ENCODE assay signal across 8 mouse cellular contexts in the genomic region with DNA sequence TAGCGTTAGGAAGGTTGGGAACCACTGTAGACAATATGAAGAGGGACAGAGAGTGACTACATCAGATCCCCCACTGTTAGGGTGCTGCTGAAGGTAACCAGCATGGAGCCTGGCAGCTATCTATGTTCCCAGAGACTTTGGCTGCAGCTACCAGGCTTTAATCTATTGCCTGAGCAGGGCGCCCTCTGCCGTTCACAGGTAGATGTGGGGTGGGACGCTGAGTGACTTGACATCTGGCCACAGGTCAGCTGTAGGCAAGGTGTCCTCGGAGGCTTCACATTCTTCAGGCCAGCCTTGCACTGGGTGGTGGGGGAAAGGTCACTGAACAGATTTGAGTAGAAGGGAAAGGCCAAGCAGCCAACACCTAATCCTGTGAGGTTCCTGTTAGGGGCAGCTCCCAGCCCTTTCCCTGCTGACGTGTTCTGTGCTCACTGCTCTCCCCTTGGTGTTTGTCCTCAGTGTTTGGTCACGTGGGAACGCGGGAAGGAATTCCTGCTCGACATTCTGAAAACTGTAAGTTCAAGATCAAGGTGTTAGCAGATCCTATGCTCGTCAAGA. TPM values are rescaled to one million over a fixed set of nuclear protein-coding genes. Genes with fewer than 3 reads are reported as not detected.
DNase-seq lines count a peak whose midpoint lies in the region; TF ChIP-seq lines count a peak whose summit lies in the region.
"Had no signal": no experiment of that assay in that cellular context is flagged by ENCODE, and none has a peak within 500 bp of the region (broad histone marks: within the 10 kb centered on the region; RNA-seq: fewer than 3 reads in every experiment).

No protein-coding gene starts in this region.

- DNase-seq in MEL (ENCODE audit: low read depth, low spot score), result peak; percentile 4
- peak; percentile 26 for DNase-seq in cerebellum, adult 9-10 months
- peak; percentile 24 to 42 for DNase-seq in gastrocnemius, adult 8-10 months (ENCODE audit: low spot score in 2 of 2)
- DNase-seq in layer of hippocampus, adult 8-10 months (ENCODE audit: low spot score in 2 of 2), result peak; percentile 35 to 74
- peak; percentile 69 for DNase-seq in lung, postnatal 25 days (ENCODE audit: low spot score)
- peak; percentile 3 to 4 for DNase-seq in spleen, postnatal 36 days (ENCODE audit: low spot score in 2 of 2)

- H3K79me2 ChIP-seq in C2C12 (ENCODE audit: control insufficient read depth, insufficient read depth) (no peaks in the 10 kb centered on the region), MEL (ENCODE audit: control insufficient read depth, insufficient read depth, low read length, poor library complexity) (no peaks in the 10 kb centered on the region)

- no peaks in the 10 kb centered on the region for H3K9me3 ChIP-seq in MEL (replicated peaks; ENCODE audit: insufficient read depth, low read length)

- peak; percentile 6; the same call in 1 of the 2 replicates for TF ChIP-seq RAD21 in MEL (IDR thresholded peaks at IDR 0.05; ENCODE audit: low read depth, low read length)

- TF ChIP-seq CTCF in C2C12 (IDR thresholded peaks at IDR 0.05; ENCODE audit: control insufficient read depth, insufficient read depth, insufficient read length) (peak; percentile 19), MEL (IDR thresholded peaks at IDR 0.05 in 2 of 3, conservative IDR thresholded peaks at IDR 0.05 in 1 of 3; ENCODE audit: control insufficient read depth in 1 of 3, insufficient read depth in 1 of 3, low read depth in 2 of 3, low read length in 3 of 3, poor library complexity in 1 of 3, severe bottlenecking in 1 of 3) (peak in 2 of 3 experiments; percentile 37 to 60; a peak in 4 of 6 replicates)

- H3ac ChIP-seq in C2C12 (ENCODE audit: control insufficient read depth, insufficient read length, low read depth), result no peak overlapping the region

- no peak for TF ChIP-seq EP300 in MEL (IDR thresholded peaks at IDR 0.05; ENCODE audit: low read depth in 1 of 2, low read length in 2 of 2)

- H3K4me3 ChIP-seq in C2C12 (ENCODE audit: insufficient read depth, poor library complexity, severe bottlenecking), result no peak overlapping the region
- H3K4me3 ChIP-seq in MEL (ENCODE audit: control insufficient read depth in 1 of 2, insufficient read depth in 1 of 2, low read depth in 2 of 2, low read length in 2 of 2), result no peak overlapping the region

- H3K36me3 ChIP-seq in C2C12 (ENCODE audit: control insufficient read depth, insufficient read depth) (no peaks in the 10 kb centered on the region), MEL (ENCODE audit: control insufficient read depth in 1 of 2, insufficient read depth in 2 of 2, low read length in 2 of 2) (no peaks in the 10 kb centered on the region)

- no peaks in the 10 kb centered on the region for H3K79me3 ChIP-seq in C2C12 (ENCODE audit: low read depth)

- no peak overlapping the region for H3K27ac ChIP-seq in MEL (ENCODE audit: control insufficient read depth, low read depth, low read length)

- no peaks in the 10 kb centered on the region for H3K4me1 ChIP-seq in MEL (ENCODE audit: control insufficient read depth in 1 of 2, insufficient read depth in 2 of 2, low read length in 2 of 2)

- no peak for TF ChIP-seq POLR2A in MEL (IDR thresholded peaks at IDR 0.05; ENCODE audit: control insufficient read depth in 1 of 2, insufficient read depth in 1 of 2, low read depth in 1 of 2, low read length in 2 of 2, poor library complexity in 1 of 2)

- H3K27me3 ChIP-seq in C2C12 (ENCODE audit: control insufficient read depth, insufficient read depth, insufficient read length), result peaks cover 4% of the 10 kb centered on the region
- H3K27me3 ChIP-seq in MEL (ENCODE audit: control insufficient read depth in 1 of 2, insufficient read depth in 2 of 2, low read length in 2 of 2), result no peaks in the 10 kb centered on the region

- H3K9ac ChIP-seq in MEL (ENCODE audit: control insufficient read depth, low read depth, low read length, poor library complexity, severe bottlenecking), result no peak overlapping the region

TF ChIP-seq in C2C12, 6 proteins besides CTCF, POLR2A, EP300 and RAD21:
- TF ChIP-seq MAX (IDR thresholded peaks at IDR 0.05) (no peak), CEBPB (IDR thresholded peaks at IDR 0.05; ENCODE audit: low read depth) (no peak), MYOG (IDR thresholded peaks at IDR 0.05; ENCODE audit: control insufficient read depth, extremely low read depth, insufficient read length) (no peak), FOSL1 (IDR thresholded peaks at IDR 0.05; ENCODE audit: insufficient read depth, low read length, poor library complexity, severe bottlenecking) (no peak), USF1 (IDR thresholded peaks at IDR 0.05; ENCODE audit: low read depth) (no peak)

TF ChIP-seq in MEL, 35 proteins besides CTCF, POLR2A, EP300 and RAD21:
- TF ChIP-seq BHLHE40 (IDR thresholded peaks at IDR 0.05; ENCODE audit: borderline replicate concordance, low read depth, low read length) (no peak), SMC3 (IDR thresholded peaks at IDR 0.05; ENCODE audit: low read depth, low read length) (peak; percentile 30; the same call in 1 of the 2 replicates)
TF ChIP-seq in MEL: peak in this region for 1.

RNA-seq across cellular contexts. Expression of a gene that starts 11.3 kb away (rescaled TPM):
- polyA plus RNA-seq in C2C12 (2012; fragmentation: generic; extraction: Trizol) (not detected), MEL (2012; ENCODE audit: insufficient read depth in 1 of 2, insufficient read length in 2 of 2, low read depth in 1 of 2, low replicate concordance in 2 of 2, missing spikeins in 1 of 2) (not detected)
- total RNA-seq in MEL (2012; rRNA removed), result not detected in 2 replicates
- total RNA-seq in gastrocnemius, adult 8-10 months (2022), result not detected
- total RNA-seq in layer of hippocampus, adult 8-10 months (2022), result not detected
- polyA plus RNA-seq: liver, embryonic 16.5 days had no signal

Comparison
In these comparisons a context has a peak if more than half of its experiments do, and no peak if none do; other contexts are left out.
1. DNase-seq: peak in every context shown above with its lines; median percentile 69 in lung, postnatal 25 days; 54 in layer of hippocampus, adult 8-10 months; 33 in gastrocnemius, adult 8-10 months; 26 in cerebellum, adult 9-10 months; 4 in MEL; 4 in spleen, postnatal 36 days.